Mouse (Mus musculus) limb, embryonic 14.5 days (tissue): ENCODE results near the gene Krt76. TPM values are rescaled to one million over a fixed set of nuclear protein-coding genes. Genes with fewer than 3 reads are reported as not detected.

ENCODE experiments used
- ATAC-seq: fragments of 200-750 bp; cut with Nextera tagmentation; 2 replicates; pipeline ENCODE4 v1.8.0; 2017; ENCODE audit warnings: low read depth, moderate number of reproducible peaks, moderate TSS enrichment; ENCODE audit not compliant: low FRiP score
- DNase-seq: peaks from one replicate; pipeline ENCODE4 v3.0.0-alpha.2; 2015; ENCODE audit warnings: low spot score
- H3K27ac ChIP-seq: fragments of 300-500 bp; sonication (generic); replicated peaks from 2 replicates; pipeline ENCODE4 v1.5.1; 2014; ENCODE audit warnings: low read depth, mild to moderate bottlenecking, low read length, moderate library complexity, mixed read lengths
- H3K27me3 ChIP-seq: fragments of 300-500 bp; sonication (generic); 2 replicates; pipeline ENCODE4 v1.6.1; 2014; ENCODE audit warnings: low read length, mixed read lengths; ENCODE audit not compliant: control insufficient read depth, insufficient read depth
- H3K36me3 ChIP-seq: fragments of 300-500 bp; sonication (generic); 2 replicates; pipeline ENCODE4 v1.6.1; 2014; ENCODE audit warnings: mild to moderate bottlenecking, low read length, moderate library complexity, mixed read lengths; ENCODE audit not compliant: control insufficient read depth, insufficient read depth
- H3K4me1 ChIP-seq: fragments of 300-500 bp; sonication (generic); 2 replicates; pipeline ENCODE4 v1.6.1; 2014; ENCODE audit warnings: antibody characterized with exemption, low read length, mixed read lengths; ENCODE audit not compliant: control insufficient read depth, insufficient read depth
- H3K4me2 ChIP-seq: fragments of 300-500 bp; sonication (generic); replicated peaks from 2 replicates; pipeline ENCODE4 v1.6.1; 2014; ENCODE audit warnings: low read depth, mild to moderate bottlenecking, low read length, moderate library complexity; ENCODE audit not compliant: severe bottlenecking
- H3K4me3 ChIP-seq: fragments of 300-500 bp; sonication (generic); replicated peaks from 2 replicates; pipeline ENCODE4 v1.5.1; 2014; ENCODE audit warnings: low read length
- H3K9ac ChIP-seq: fragments of 300-500 bp; sonication (generic); 2 replicates; pipeline ENCODE4 v1.6.1; 2014; ENCODE audit warnings: mild to moderate bottlenecking, low read depth, low read length, moderate library complexity; ENCODE audit not compliant: severe bottlenecking
- H3K9me3 ChIP-seq: fragments of 300-500 bp; sonication (generic); 2 replicates; pipeline ENCODE4 v1.6.1; 2016; ENCODE audit warnings: low read length; ENCODE audit not compliant: control insufficient read depth
- POLR2A ChIP-seq: fragments of 200-500 bp; IDR thresholded peaks from 2 replicates; pipeline ENCODE4 v1.8.0; 2012; ENCODE audit warnings: inconsistent platforms, mild to moderate bottlenecking, moderate library complexity, borderline replicate concordance; ENCODE audit not compliant: insufficient read depth, insufficient read length; ENCODE audit errors: extremely low read depth
- WGBS: fragments of 180-500 bp; shearing (Covaris S2); extraction: QIAGEN DNeasy Blood & Tissue Kit; methylation state at CpG from one replicate; pipeline ENCODE4 v1.1.7; 2014; 5-methylcytosine and 5-hydroxymethylcytosine counted together
- polyA plus RNA-seq, 2 experiments: library from polyadenylated mRNA; depleted of rRNA in 1 of 2; stranded (reverse) in 1 of 2; unstranded in 1 of 2; fragments of >200 nt; fragmentation: Nextera tagmentation in 1 of 2; extraction: Ambion mirVana in 1 of 2; gene quantifications; 2 replicates each; pipeline versions ENCODE4 v1.2.1 to v1.2.3; 2012 to 2014

The Krt76 gene
- polyA plus RNA-seq, 2 experiments = not detected

- DNase-seq (no peak), ATAC-seq (no peak)
- Histone ChIP-seq H3K4me2 (peak overlapping the region; percentile 42), H3K36me3 (no peaks in the 10 kb centered on the region), H3K27me3 (peaks cover 13% of the 10 kb centered on the region; the same call in 1 of the 2 replicates), H3K9ac (peak overlapping the region; percentile 31), H3K9me3 (no peaks in the 10 kb centered on the region), H3K4me1 (peaks cover 5% of the 10 kb centered on the region; the same call in 1 of the 2 replicates), H3K4me3 (peak overlapping the region; percentile 18), H3K27ac (no peak overlapping the region)
- TF ChIP-seq POLR2A = no peak
- WGBS = 5% methylated on average over 17 of the region's 17 CpGs
Measured at GRCm38 (mm10) chr15:101929666-101930065, 36.9 kb upstream of the Krt76 start.

DNA sequence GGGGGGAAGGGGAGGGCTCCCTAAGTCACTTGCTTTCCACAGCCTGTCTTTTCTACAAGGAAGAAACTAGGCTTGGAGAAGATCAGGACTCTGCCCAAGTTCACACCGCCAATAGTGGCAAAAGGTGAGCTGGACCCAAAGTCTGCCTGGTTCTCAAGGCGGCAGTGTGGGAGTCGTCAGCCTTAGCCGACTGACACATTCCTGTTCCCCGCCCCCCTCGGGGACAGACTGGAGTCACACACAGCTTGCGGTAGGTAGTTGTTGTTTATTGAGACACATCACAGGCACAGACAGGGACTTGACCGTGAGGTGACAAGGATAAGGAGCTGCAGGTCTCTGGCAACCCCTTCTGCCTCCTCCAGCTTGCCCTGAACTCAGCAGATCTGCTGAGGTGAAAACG is 36.4 kb upstream of the Krt76 start:
- H3K4me3 ChIP-seq = no peak overlapping the region
- 0 out of 2 replicates have a peak overlapping the region, but pooled peaks have one; percentile 42 for H3K4me2 ChIP-seq
- TF ChIP-seq POLR2A = no peak
- DNase-seq (no peak), ATAC-seq (no peak)
- H3K9me3 ChIP-seq = no peaks in the 10 kb centered on the region
- peaks cover 13% of the 10 kb centered on the region; the same call in 1 of the 2 replicates for H3K27me3 ChIP-seq
- H3K4me1 ChIP-seq = peaks cover 5% of the 10 kb centered on the region; the same call in 1 of the 2 replicates
- no peak overlapping the region for H3K9ac ChIP-seq
- no peaks in the 10 kb centered on the region for H3K36me3 ChIP-seq
- WGBS = 14% methylated on average over 9 of the region's 9 CpGs
- no peak overlapping the region for H3K27ac ChIP-seq

- Histone ChIP-seq H3K4me1 (peaks cover 5% of the 10 kb centered on the region; the same call in 1 of the 2 replicates), H3K9ac (no peak overlapping the region), H3K27ac (no peak overlapping the region), H3K36me3 (no peaks in the 10 kb centered on the region), H3K4me2 (no peak overlapping the region), H3K27me3 (peaks cover 13% of the 10 kb centered on the region; the same call in 1 of the 2 replicates), H3K4me3 (no peak overlapping the region), H3K9me3 (no peaks in the 10 kb centered on the region)
- no peak for DNase-seq
- 76% methylated on average over 12 of the region's 12 CpGs for WGBS
- no peak for TF ChIP-seq POLR2A
- ATAC-seq = no peak
Measured at GRCm38 (mm10) chr15:101927340-101928080, 34.8 kb upstream of the Krt76 start.

GRCm38 (mm10) chr15:101925041-101925440 is 32.3 kb upstream of the Krt76 start:
- H3K36me3 ChIP-seq = no peaks in the 10 kb centered on the region
- no peak for DNase-seq
- H3K9ac ChIP-seq = no peak overlapping the region
- H3K9me3 ChIP-seq = no peaks in the 10 kb centered on the region
- H3K4me2 ChIP-seq = no peak overlapping the region
- no peak overlapping the region for H3K4me3 ChIP-seq
- ATAC-seq = no peak
- no peak overlapping the region for H3K27ac ChIP-seq
- peaks cover 5% of the 10 kb centered on the region; the same call in 1 of the 2 replicates for H3K4me1 ChIP-seq
- peaks cover 10% of the 10 kb centered on the region; the same call in 1 of the 2 replicates for H3K27me3 ChIP-seq
- TF ChIP-seq POLR2A = no peak
- 91% methylated on average over 1 of the region's 1 CpGs for WGBS

DNA sequence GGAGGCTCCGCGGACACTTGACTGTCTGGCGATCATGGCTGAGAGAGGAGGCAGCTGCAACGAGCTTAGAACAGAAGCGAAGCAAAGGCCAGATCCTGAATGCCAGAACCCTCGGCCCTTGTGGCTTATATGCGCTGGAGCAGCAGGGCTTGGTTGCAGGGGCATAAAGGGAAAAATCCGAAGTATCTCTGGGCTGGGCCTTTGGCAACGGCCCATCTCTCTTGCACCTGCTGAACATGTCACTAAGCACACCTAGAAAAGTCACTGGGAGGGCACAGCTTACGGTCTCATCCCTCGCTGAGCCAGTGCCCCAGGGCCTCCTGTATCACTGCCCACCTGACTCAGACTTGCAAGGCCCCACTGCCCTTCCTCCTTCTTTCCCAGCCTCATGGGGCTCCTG is 31.9 kb upstream of the Krt76 start, which contains the start of gene Krt4:
TSS of gene Krt4 (minus strand) at position 101 of the 400 bp plus-strand sequence.
- Histone ChIP-seq H3K9me3 (no peaks in the 10 kb centered on the region), H3K4me2 (no peak within 1 kb of the TSS), H3K36me3 (no peaks in the 10 kb centered on the region), H3K27ac (no peak within 1 kb of the TSS), H3K9ac (no peak within 1 kb of the TSS), H3K4me3 (no peak within 1 kb of the TSS), H3K27me3 (peaks cover 7% of the 10 kb centered on the region; the same call in 1 of the 2 replicates), H3K4me1 (peaks cover 2% of the 10 kb centered on the region; the same call in 1 of the 2 replicates)
- TF ChIP-seq POLR2A = no peak
- DNase-seq = no peak
- 72% methylated on average over 10 of the region's 11 CpGs for WGBS
- ATAC-seq = no peak
